Mouse (Mus musculus): Measurements from ENCODE around the gene Zbtb41. TPM values are rescaled to one million over a fixed set of nuclear protein-coding genes. Genes with fewer than 3 reads are reported as not detected.

Zbtb41 gene
- polyA plus RNA-seq (2012; rRNA removed) = 7.4 and 7.7 TPM in 2 replicates

GRCm38 (mm10) chr1:139421875-139422791, at the start of gene Zbtb41:
Gene Zbtb41 (plus strand): TSS chr1:139422288.
- WGBS = under 1% methylated on average over 86 of the region's 88 CpGs

GRCm38 (mm10) chr1:139375900-139376299, 46.2 kb upstream of the Zbtb41 start:
- TF ChIP-seq CTCF (IDR thresholded peaks at IDR 0.05; ENCODE audit: borderline replicate concordance, insufficient read depth, low read depth, low read length) (no peak), POLR2A (IDR thresholded peaks at IDR 0.05; ENCODE audit: borderline replicate concordance, insufficient read depth, low read length) (no peak)
- no peak for DNase-seq
- 32% methylated on average over 6 of the region's 6 CpGs for WGBS
- no peaks in the 10 kb centered on the region for H3K4me1 ChIP-seq (ENCODE audit: control insufficient read depth, insufficient read depth, low read length)
- H3K27ac ChIP-seq (ENCODE audit: insufficient read depth, low read length) = no peak overlapping the region
- H3K27me3 ChIP-seq (ENCODE audit: control insufficient read depth, insufficient read depth, low read length) = no peaks in the 10 kb centered on the region
- H3K4me3 ChIP-seq (replicated peaks; ENCODE audit: insufficient read depth, low read depth, low read length) = no peak overlapping the region

More at GRCm38 (mm10) chr1:139421875-139422791, at the start of gene Zbtb41:
- peaks cover 6% of the 10 kb centered on the region; the same call in 1 of the 2 replicates for H3K4me1 ChIP-seq (ENCODE audit: control insufficient read depth, insufficient read depth, low read length)
- peak; percentile 72; the same call in 1 of the 2 replicates for TF ChIP-seq POLR2A (IDR thresholded peaks at IDR 0.05; ENCODE audit: borderline replicate concordance, insufficient read depth, low read length)
- TF ChIP-seq CTCF (IDR thresholded peaks at IDR 0.05; ENCODE audit: borderline replicate concordance, insufficient read depth, low read depth, low read length) = peak; percentile 35; the same call in 1 of the 2 replicates
- H3K4me3 ChIP-seq (replicated peaks; ENCODE audit: insufficient read depth, low read depth, low read length) = peak within 1 kb of the TSS; percentile 97
- peak within 1 kb of the TSS; percentile 85 for H3K27ac ChIP-seq (ENCODE audit: insufficient read depth, low read length)
- peak; percentile 90 to 94 for DNase-seq
- H3K27me3 ChIP-seq (ENCODE audit: control insufficient read depth, insufficient read depth, low read length) = no peaks in the 10 kb centered on the region

- Histone ChIP-seq H3K4me1 (ENCODE audit: control insufficient read depth, insufficient read depth, low read length) (no peaks in the 10 kb centered on the region), H3K27me3 (ENCODE audit: control insufficient read depth, insufficient read depth, low read length) (no peaks in the 10 kb centered on the region), H3K27ac (ENCODE audit: insufficient read depth, low read length) (no peak within 1 kb of the TSS), H3K4me3 (replicated peaks; ENCODE audit: insufficient read depth, low read depth, low read length) (no peak within 1 kb of the TSS)
- DNase-seq = no peak
- TF ChIP-seq CTCF (IDR thresholded peaks at IDR 0.05; ENCODE audit: borderline replicate concordance, insufficient read depth, low read depth, low read length) = no peak
- TF ChIP-seq POLR2A (IDR thresholded peaks at IDR 0.05; ENCODE audit: borderline replicate concordance, insufficient read depth, low read length) = no peak
- 17% methylated on average over 5 of the region's 5 CpGs for WGBS
These were observed 45.3 kb upstream of the Zbtb41 start, which contains the start of gene Crb1 for GRCm38 (mm10) chr1:139376638-139377286. Gene Crb1 (minus strand): TSS chr1:139377100.

GRCm38 (mm10) chr1:139378861-139379620, 43.0 kb upstream of the Zbtb41 start:
- WGBS = 18% methylated on average over 11 of the region's 11 CpGs
- Histone ChIP-seq H3K4me3 (replicated peaks; ENCODE audit: insufficient read depth, low read depth, low read length) (no peak overlapping the region), H3K27me3 (ENCODE audit: control insufficient read depth, insufficient read depth, low read length) (no peaks in the 10 kb centered on the region), H3K27ac (ENCODE audit: insufficient read depth, low read length) (no peak overlapping the region), H3K4me1 (ENCODE audit: control insufficient read depth, insufficient read depth, low read length) (no peaks in the 10 kb centered on the region)
- TF ChIP-seq CTCF (IDR thresholded peaks at IDR 0.05; ENCODE audit: borderline replicate concordance, insufficient read depth, low read depth, low read length) (no peak), POLR2A (IDR thresholded peaks at IDR 0.05; ENCODE audit: borderline replicate concordance, insufficient read depth, low read length) (no peak)
- DNase-seq = peak in 1 of 2 experiments; percentile 2

GRCm38 (mm10) chr1:139379621-139379984, 42.5 kb upstream of the Zbtb41 start:
- TF ChIP-seq POLR2A (IDR thresholded peaks at IDR 0.05; ENCODE audit: borderline replicate concordance, insufficient read depth, low read length) (no peak), CTCF (IDR thresholded peaks at IDR 0.05; ENCODE audit: borderline replicate concordance, insufficient read depth, low read depth, low read length) (no peak)
- Histone ChIP-seq H3K4me1 (ENCODE audit: control insufficient read depth, insufficient read depth, low read length) (no peaks in the 10 kb centered on the region), H3K27ac (ENCODE audit: insufficient read depth, low read length) (no peak overlapping the region), H3K27me3 (ENCODE audit: control insufficient read depth, insufficient read depth, low read length) (no peaks in the 10 kb centered on the region), H3K4me3 (replicated peaks; ENCODE audit: insufficient read depth, low read depth, low read length) (no peak overlapping the region)
- DNase-seq = no peak
- WGBS = 31% methylated on average over 4 of the region's 4 CpGs

- H3K27ac ChIP-seq (ENCODE audit: insufficient read depth, low read length) = no peak overlapping the region
- no peak overlapping the region for H3K4me3 ChIP-seq (replicated peaks; ENCODE audit: insufficient read depth, low read depth, low read length)
- WGBS = 19% methylated on average over 2 of the region's 2 CpGs
- no peaks in the 10 kb centered on the region for H3K4me1 ChIP-seq (ENCODE audit: control insufficient read depth, insufficient read depth, low read length)
- H3K27me3 ChIP-seq (ENCODE audit: control insufficient read depth, insufficient read depth, low read length) = no peaks in the 10 kb centered on the region
- no peak for DNase-seq
- no peak for TF ChIP-seq POLR2A (IDR thresholded peaks at IDR 0.05; ENCODE audit: borderline replicate concordance, insufficient read depth, low read length)
- no peak for TF ChIP-seq CTCF (IDR thresholded peaks at IDR 0.05; ENCODE audit: borderline replicate concordance, insufficient read depth, low read depth, low read length)
These were observed 30.3 kb upstream of the Zbtb41 start for GRCm38 (mm10) chr1:139391747-139392146.

- WGBS = 12% methylated on average over 1 of the region's 1 CpGs
- no peak for DNase-seq
- TF ChIP-seq POLR2A (IDR thresholded peaks at IDR 0.05; ENCODE audit: borderline replicate concordance, insufficient read depth, low read length) = no peak
- TF ChIP-seq CTCF (IDR thresholded peaks at IDR 0.05; ENCODE audit: borderline replicate concordance, insufficient read depth, low read depth, low read length) = no peak
- Histone ChIP-seq H3K27ac (ENCODE audit: insufficient read depth, low read length) (no peak overlapping the region), H3K4me1 (ENCODE audit: control insufficient read depth, insufficient read depth, low read length) (no peaks in the 10 kb centered on the region), H3K4me3 (replicated peaks; ENCODE audit: insufficient read depth, low read depth, low read length) (no peak overlapping the region), H3K27me3 (ENCODE audit: control insufficient read depth, insufficient read depth, low read length) (no peaks in the 10 kb centered on the region)
These were observed 25.5 kb upstream of the Zbtb41 start for GRCm38 (mm10) chr1:139396589-139396988.
